Mouse (Mus musculus) cerebellum, adult 2 months (tissue): ENCODE measurements around the gene Caprin2. TPM values are rescaled to one million over a fixed set of nuclear protein-coding genes. Genes with fewer than 3 reads are reported as not detected.

Experiments used
- DNase-seq, 2 experiments: peaks; one replicate each; pipeline ENCODE4 v3.0.0; 2021
- H3K27ac ChIP-seq: fragments of 200-500 bp; 2 replicates; pipeline ENCODE4 v1.5.1; 2012; ENCODE audit warnings: low read length, control low read depth, inconsistent platforms; ENCODE audit not compliant: insufficient read depth
- H3K27me3 ChIP-seq: fragments of 200-500 bp; 2 replicates; pipeline ENCODE4 v1.6.1; 2012; ENCODE audit warnings: inconsistent platforms, mild to moderate bottlenecking, low read length, moderate library complexity; ENCODE audit not compliant: control insufficient read depth, insufficient read depth
- H3K4me1 ChIP-seq: fragments of 200-500 bp; 2 replicates; pipeline ENCODE4 v1.6.1; 2011; ENCODE audit warnings: low read length; ENCODE audit not compliant: control insufficient read depth, insufficient read depth
- H3K4me3 ChIP-seq: fragments of 200-500 bp; replicated peaks from 2 replicates; pipeline ENCODE3; 2011; ENCODE audit warnings: mild to moderate bottlenecking, low read depth, low read length, control low read depth; ENCODE audit not compliant: insufficient read depth
- CTCF ChIP-seq: fragments of 200-500 bp; IDR thresholded peaks from 2 replicates; pipeline ENCODE4 v1.5.1; 2011; ENCODE audit warnings: low read depth, mild to moderate bottlenecking, control low read depth, low read length, moderate library complexity, borderline replicate concordance; ENCODE audit not compliant: insufficient read depth
- POLR2A ChIP-seq: fragments of 200-500 bp; IDR thresholded peaks from 2 replicates; pipeline ENCODE4 v1.6.1; 2011; ENCODE audit warnings: low read length, control low read depth, borderline replicate concordance; ENCODE audit not compliant: insufficient read depth
- WGBS: fragments of 180-500 bp; shearing (Covaris S2); methylation state at CpG from one replicate; pipeline ENCODE4 v1.1.7; 2018; 5-methylcytosine and 5-hydroxymethylcytosine counted together
- polyA plus RNA-seq: library from polyadenylated mRNA; depleted of rRNA; stranded (reverse); fragments of >200 nt; gene quantifications from 2 replicates; pipeline ENCODE4 v1.2.3, GENCODE M21; 2012; rRNA removed

Gene Caprin2
- polyA plus RNA-seq, 1 experiment, result 22.3 TPM

- WGBS, result 1% methylated on average over 47 of the region's 47 CpGs
- peak; percentile 93 to 97 for DNase-seq
- Histone ChIP-seq H3K4me3 (peak within 1 kb of the TSS; percentile 81), H3K4me1 (no peaks in the 10 kb centered on the region; the same call in 1 of the 2 replicates), H3K27me3 (no peaks in the 10 kb centered on the region), H3K27ac (no peak within 1 kb of the TSS)
- TF ChIP-seq CTCF (no peak), POLR2A (peak; percentile 61; the same call in 1 of the 2 replicates)
Observed at GRCm38 (mm10) chr6:148830748-148831727, 65.0 kb downstream of the Caprin2 start, which contains the start of gene Ipo8. Gene Ipo8 (minus strand): TSS chr6:148831467.

GRCm38 (mm10) chr6:148830355-148830747 is 65.7 kb downstream of the Caprin2 start:
- TF ChIP-seq CTCF, result no peak
- no peak for TF ChIP-seq POLR2A
- WGBS, result 0% methylated on average over 3 of the region's 3 CpGs
- no peaks in the 10 kb centered on the region; the same call in 1 of the 2 replicates for H3K4me1 ChIP-seq
- peak overlapping the region; percentile 81 for H3K4me3 ChIP-seq
- no peaks in the 10 kb centered on the region for H3K27me3 ChIP-seq
- H3K27ac ChIP-seq, result no peak overlapping the region
- no peak for DNase-seq

DNA sequence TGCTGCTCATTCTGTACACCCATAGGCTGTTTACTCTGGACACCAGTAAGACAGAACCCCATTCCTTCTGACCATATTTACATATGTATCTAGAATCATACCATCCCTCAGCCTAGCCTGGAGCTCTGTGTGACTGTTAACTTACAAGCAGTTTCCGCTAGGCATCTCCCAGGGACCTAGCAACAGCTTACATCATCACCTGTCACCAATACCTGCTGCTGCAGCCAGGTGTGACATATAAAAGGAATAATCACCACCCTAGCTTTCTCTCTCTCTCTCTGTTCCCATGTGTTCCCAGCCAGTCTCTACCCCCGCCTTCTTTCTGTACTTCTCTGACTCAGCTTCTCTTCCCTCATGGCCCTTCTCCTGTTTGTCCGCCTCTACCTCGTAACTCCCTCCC is 69.9 kb downstream of the Caprin2 start:
- Histone ChIP-seq H3K27me3 (no peaks in the 10 kb centered on the region), H3K4me1 (no peaks in the 10 kb centered on the region), H3K4me3 (no peak overlapping the region), H3K27ac (no peak overlapping the region)
- DNase-seq, result no peak
- TF ChIP-seq CTCF (no peak), POLR2A (no peak)
- WGBS, result 83% methylated on average over 4 of the region's 4 CpGs

DNA sequence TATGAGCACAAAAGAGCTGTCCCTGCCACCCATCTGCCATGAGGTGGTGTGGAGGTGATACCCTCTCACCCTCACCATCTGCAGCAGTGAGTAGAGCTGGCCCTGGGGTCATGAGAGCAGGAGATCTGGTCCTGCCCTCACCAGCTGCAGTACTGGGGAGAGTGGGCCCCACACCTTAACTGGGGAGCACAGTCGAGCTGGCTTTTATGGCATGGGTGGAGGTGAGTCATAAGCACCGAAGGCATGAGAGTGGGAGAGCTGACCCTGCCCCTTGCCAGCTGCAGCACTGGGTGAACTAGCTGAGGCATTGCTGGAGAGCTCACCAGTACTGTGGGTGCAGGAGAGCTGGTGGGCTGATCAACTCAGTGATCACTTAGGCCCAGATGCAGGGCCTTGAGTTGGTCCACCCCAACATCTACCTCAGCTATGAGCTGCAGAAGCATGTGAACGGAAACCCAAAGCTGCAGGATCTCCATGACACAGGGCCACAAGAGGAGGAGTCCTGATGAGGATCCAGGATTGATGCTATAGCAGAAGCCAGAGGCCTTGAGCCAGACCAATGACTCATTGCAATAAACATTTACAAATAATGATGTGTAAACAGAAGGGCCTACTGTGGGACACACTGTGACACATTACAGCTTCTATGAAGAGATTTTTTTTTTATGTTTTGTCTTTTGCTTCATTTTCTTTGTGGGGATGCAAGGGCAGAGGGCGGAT is 77.3 kb downstream of the Caprin2 start:
- Histone ChIP-seq H3K27me3 (no peaks in the 10 kb centered on the region), H3K4me1 (no peaks in the 10 kb centered on the region; the same call in 1 of the 2 replicates), H3K4me3 (no peak overlapping the region), H3K27ac (no peak overlapping the region)
- TF ChIP-seq POLR2A, result no peak
- TF ChIP-seq CTCF, result no peak
- no peak for DNase-seq
- WGBS, result 81% methylated on average over 4 of the region's 4 CpGs

DNA sequence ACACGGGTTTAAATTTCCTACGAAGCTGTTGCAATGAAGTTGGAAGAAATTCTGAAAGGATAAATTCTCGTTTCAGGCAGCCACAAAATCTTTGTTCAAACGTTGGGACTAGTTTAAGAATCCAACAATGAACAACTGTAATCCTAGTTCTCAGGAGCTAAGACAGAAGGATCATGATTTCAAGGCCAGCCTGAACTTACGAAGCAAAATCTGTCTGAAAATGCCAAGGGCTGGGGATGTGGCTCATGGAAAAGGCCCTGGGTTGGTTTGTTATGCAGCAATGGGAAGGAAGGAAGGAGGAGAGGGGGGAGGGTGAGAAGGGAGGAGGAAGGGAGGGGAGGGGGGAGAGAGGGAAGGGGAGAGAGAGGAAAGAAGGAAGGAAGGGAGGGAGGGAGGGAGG is 79.3 kb downstream of the Caprin2 start:
- no peak for DNase-seq
- no peak overlapping the region for H3K27ac ChIP-seq
- no peaks in the 10 kb centered on the region; the same call in 1 of the 2 replicates for H3K4me1 ChIP-seq
- H3K27me3 ChIP-seq, result no peaks in the 10 kb centered on the region
- no peak overlapping the region for H3K4me3 ChIP-seq
- WGBS, result 89% methylated on average over 5 of the region's 5 CpGs
- TF ChIP-seq POLR2A (no peak), CTCF (no peak)

GRCm38 (mm10) chr6:148811117-148811516 is 84.9 kb downstream of the Caprin2 start:
- H3K27me3 ChIP-seq, result no peaks in the 10 kb centered on the region
- H3K4me3 ChIP-seq, result no peak overlapping the region
- TF ChIP-seq POLR2A (no peak), CTCF (no peak)
- WGBS, result 97% methylated on average over 2 of the region's 2 CpGs
- DNase-seq, result no peak
- no peak overlapping the region for H3K27ac ChIP-seq
- no peaks in the 10 kb centered on the region; the same call in 1 of the 2 replicates for H3K4me1 ChIP-seq

GRCm38 (mm10) chr6:148799773-148800172 is 96.3 kb downstream of the Caprin2 start:
- 80% methylated on average over 4 of the region's 4 CpGs for WGBS
- Histone ChIP-seq H3K27me3 (no peaks in the 10 kb centered on the region), H3K4me3 (no peak overlapping the region), H3K4me1 (no peaks in the 10 kb centered on the region), H3K27ac (no peak overlapping the region)
- no peak for TF ChIP-seq POLR2A
- TF ChIP-seq CTCF, result no peak
- no peak for DNase-seq

GRCm38 (mm10) chr6:148795145-148795544 is 100.9 kb downstream of the Caprin2 start:
- Histone ChIP-seq H3K27ac (no peak overlapping the region), H3K4me3 (no peak overlapping the region), H3K4me1 (no peaks in the 10 kb centered on the region), H3K27me3 (no peaks in the 10 kb centered on the region)
- TF ChIP-seq CTCF (no peak), POLR2A (no peak)
- WGBS, result 22% methylated on average over 2 of the region's 2 CpGs
- no peak for DNase-seq

Other genes with a start within 250 kb of the Caprin2 start
- 27.0 and 28.8 TPM in 2 replicates for gene Ipo8, start 64.8 kb downstream of the Caprin2 start, polyA plus RNA-seq
- gene Sinhcaf, start 50.2 kb upstream of the Caprin2 start, polyA plus RNA-seq, result 1.6 and 1.8 TPM in 2 replicates
- gene Dennd5b, start 205.4 kb upstream of the Caprin2 start, polyA plus RNA-seq, result 19.5 and 19.9 TPM in 2 replicates
- gene Gm10203, start 233.9 kb upstream of the Caprin2 start, polyA plus RNA-seq, result not detected in 2 replicates
- 3.7 and 5.6 TPM in 2 replicates for gene Etfbkmt, start 243.6 kb upstream of the Caprin2 start, polyA plus RNA-seq